ENCODE assay signal across 8 mouse cellular contexts in the genomic region with DNA sequence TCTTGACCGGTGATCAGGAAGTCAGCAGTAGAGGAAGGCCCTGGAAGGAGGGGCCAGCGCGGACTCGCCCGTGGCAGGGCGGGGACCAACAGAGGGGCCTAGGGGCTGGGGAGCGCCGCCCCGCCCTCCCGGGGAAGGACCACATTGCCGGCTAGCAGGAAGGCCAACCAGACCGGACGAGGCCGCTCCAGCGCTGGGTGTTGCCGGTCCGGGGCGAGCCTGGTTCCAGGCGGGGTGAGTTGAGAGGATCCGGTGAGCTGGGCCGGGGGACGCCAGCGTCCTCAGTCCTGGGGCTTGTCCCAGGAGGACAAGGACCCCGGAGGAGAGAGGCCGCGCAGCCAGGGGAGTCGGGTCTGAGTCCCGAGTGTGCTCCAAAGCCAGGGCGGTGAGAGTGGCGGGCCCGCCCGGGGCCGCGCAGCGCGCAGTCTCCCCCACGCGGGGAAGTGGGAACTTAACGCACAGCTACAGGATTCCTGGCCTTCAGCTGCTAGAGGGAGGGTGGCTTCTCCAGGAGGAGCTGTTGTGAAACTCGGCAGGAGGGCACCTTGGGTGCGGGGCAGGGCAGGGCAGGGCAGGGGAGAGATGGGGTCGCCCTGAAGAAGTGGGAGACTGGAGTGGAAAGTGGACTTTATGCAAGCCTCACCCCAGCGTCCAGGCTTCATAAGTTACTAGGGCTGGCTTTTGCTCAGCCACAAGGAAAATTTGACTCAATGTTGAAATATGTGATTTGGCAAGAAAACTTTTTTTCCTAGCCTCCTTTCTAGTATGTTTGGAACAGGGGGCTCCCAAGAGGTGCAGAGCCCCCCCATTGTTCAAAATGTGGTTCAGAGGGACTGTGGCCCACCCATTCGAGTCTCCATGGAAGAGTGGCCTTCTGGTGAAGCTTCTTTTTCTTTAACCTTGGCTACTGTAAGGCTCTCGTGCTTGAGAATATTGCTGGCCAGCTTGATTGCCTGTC. TPM values are rescaled to one million over a fixed set of nuclear protein-coding genes. Genes with fewer than 3 reads are reported as not detected.
A peak's percentile ranks its signal among the peaks of the same experiment; 100 is the strongest.
DNase-seq lines count a peak whose midpoint lies in the region; ATAC-seq and TF ChIP-seq lines count a peak whose summit lies in the region.

No protein-coding gene starts in this region.

- peak; percentile 95 for ATAC-seq in forebrain, embryonic 13.5 days
- ATAC-seq in lung, embryonic 15.5 days (ENCODE audit: borderline replicate concordance, extremely low read depth, low FRiP score, low TSS enrichment), result peak; percentile 97
- peak; percentile 61 for ATAC-seq in neutrophil, adult 5-6 weeks (ENCODE audit: extremely low read depth, insufficient number of reproducible peaks, low FRiP score, poor library complexity, severe bottlenecking)

- no peaks in the 10 kb centered on the region for H3K27me3 ChIP-seq in forebrain, embryonic 13.5 days
- no peaks in the 10 kb centered on the region for H3K27me3 ChIP-seq in lung, embryonic 15.5 days

- intact Hi-C loops in heart, postnatal 10 days (cut with DNase I), result loop anchor here (2.0 to 5.0 kb wide), 3 partner anchors 48 to 393 kb away; partner anchors contain the start of gene Zfp62

- H3K27ac ChIP-seq in ES-E14 (ENCODE audit: insufficient read depth, low read depth, low read length, poor library complexity, severe bottlenecking), result no peak overlapping the region
- H3K27ac ChIP-seq in forebrain, embryonic 13.5 days, result peak overlapping the region; percentile 48; the same call in 1 of the 2 replicates
- H3K27ac ChIP-seq in lung, embryonic 15.5 days, result peak overlapping the region; percentile 96

- H3K4me1 ChIP-seq in ES-E14 (ENCODE audit: control insufficient read depth in 2 of 2, insufficient read depth in 2 of 2, low read length in 2 of 2, poor library complexity in 1 of 2), result peaks cover 4 to 9% of the 10 kb centered on the region in 2 experiments
- H3K4me1 ChIP-seq in forebrain, embryonic 13.5 days, result peaks cover 30% of the 10 kb centered on the region
- peaks cover 57% of the 10 kb centered on the region for H3K4me1 ChIP-seq in lung, embryonic 15.5 days

- in situ Hi-C loops in ES-E14 (cut with MboI; ENCODE audit: low sequenced_read_pairs in 2 of 2, unreplicated experiment in 2 of 2), result loop anchor here in 1 of 2 experiments (25.0 kb wide), 1 partner anchor 388 kb away; the partner anchor contains the start of gene Irgm1

- H3K36me3 ChIP-seq in ES-E14 (ENCODE audit: control insufficient read depth, insufficient read depth, low read length, poor library complexity, severe bottlenecking), result peaks cover 2% of the 10 kb centered on the region; the same call in 1 of the 2 replicates
- peaks cover 29% of the 10 kb centered on the region for H3K36me3 ChIP-seq in forebrain, embryonic 13.5 days (ENCODE audit: poor library complexity, severe bottlenecking)
- H3K36me3 ChIP-seq in lung, embryonic 15.5 days, result peaks cover 23% of the 10 kb centered on the region

- H3K4me3 ChIP-seq in ES-E14 (ENCODE audit: insufficient read depth in 1 of 2, low read depth in 1 of 2, low read length in 2 of 2, poor library complexity in 1 of 2, severe bottlenecking in 1 of 2), result peak overlapping the region; percentile 73 to 75
- H3K4me3 ChIP-seq in forebrain, embryonic 13.5 days, result peak overlapping the region; percentile 63
- peak overlapping the region; percentile 74 for H3K4me3 ChIP-seq in lung, embryonic 15.5 days

- no peak for DNase-seq in ES-E14 (ENCODE audit: low read depth, low spot score)
- peak; percentile 48 for DNase-seq in cerebellum, adult 11 months
- peak; percentile 94 for DNase-seq in heart, postnatal 10 days
- peak; percentile 94 to 95 for DNase-seq in kidney, postnatal 36 days
- DNase-seq in testis, postnatal 14 days (ENCODE audit: low spot score), result peak; percentile 79

- H3K9me3 ChIP-seq in ES-E14 (ENCODE audit: control insufficient read depth, insufficient read depth, low read depth, low read length), result no peaks in the 10 kb centered on the region
- H3K9me3 ChIP-seq in forebrain, embryonic 13.5 days (replicated peaks), result no peaks in the 10 kb centered on the region
- no peaks in the 10 kb centered on the region for H3K9me3 ChIP-seq in lung, embryonic 15.5 days

- WGBS in forebrain, embryonic 13.5 days, result 2% methylated on average over 40 of the region's 45 CpGs
- 3% methylated on average over 45 of the region's 45 CpGs for WGBS in lung, embryonic 15.5 days

- H3K9ac ChIP-seq in ES-E14 (ENCODE audit: insufficient read depth, low read depth, low read length, poor library complexity, severe bottlenecking), result peak overlapping the region; percentile 81
- H3K9ac ChIP-seq in forebrain, embryonic 13.5 days, result peak overlapping the region; percentile 83
- peak overlapping the region; percentile 82 for H3K9ac ChIP-seq in lung, embryonic 15.5 days

- peak overlapping the region; percentile 84 for H3K4me2 ChIP-seq in forebrain, embryonic 13.5 days
- H3K4me2 ChIP-seq in lung, embryonic 15.5 days, result peak overlapping the region; percentile 74

TF ChIP-seq in ES-E14, 5 proteins besides CTCF, POLR2A, EP300 and RAD21:
- TF ChIP-seq ZNF384 (IDR thresholded peaks at IDR 0.05; ENCODE audit: low read depth, low read length) (no peak), CHD2 (IDR thresholded peaks at IDR 0.05; ENCODE audit: low read depth, low read length) (no peak), ZC3H11A (IDR thresholded peaks at IDR 0.05; ENCODE audit: borderline replicate concordance, low read depth, low read length) (no peak), MAFK (IDR thresholded peaks at IDR 0.05; ENCODE audit: insufficient read depth, low read depth, low read length) (no peak), HCFC1 (IDR thresholded peaks at IDR 0.05; ENCODE audit: borderline replicate concordance, insufficient read depth, low read length) (no peak)

RNA-seq across cellular contexts. Expression of gene Mgat1, which starts 6.7 kb away (rescaled TPM):
- total RNA-seq in ES-E14 (2012; rRNA removed), result 43.1 and 54.2 TPM in 2 replicates
- polyA plus RNA-seq in forebrain, embryonic 13.5 days (2015; fragmentation: Nextera tagmentation; extraction: Ambion mirVana), result 25.5 and 30.6 TPM in 2 replicates
- total RNA-seq in heart, postnatal 10 days (2021), result 10 to 100 TPM; 84.4 to 86.9 TPM
- 65.0 and 69.6 TPM in 2 replicates for polyA plus RNA-seq in lung, embryonic 15.5 days (2015; fragmentation: Nextera tagmentation; extraction: Ambion mirVana)
- total RNA-seq in neutrophil, adult 5-6 weeks (2017), result 118 and 134 TPM in 2 replicates

RNA-seq across cellular contexts. Expression of gene Olfr1393, which starts 27.4 kb away (rescaled TPM):
- total RNA-seq in ES-E14 (2012; rRNA removed), result not detected in 2 replicates
- 0.08 and 0.13 TPM in 2 replicates for polyA plus RNA-seq in forebrain, embryonic 13.5 days (2015; fragmentation: Nextera tagmentation; extraction: Ambion mirVana)
- under 1 TPM; 0.17 to 0.35 TPM for total RNA-seq in heart, postnatal 10 days (2021)
- not detected in 2 replicates for polyA plus RNA-seq in lung, embryonic 15.5 days (2015; fragmentation: Nextera tagmentation; extraction: Ambion mirVana)
- total RNA-seq in neutrophil, adult 5-6 weeks (2017), result 0.23 and 0.98 TPM in 2 replicates

RNA-seq across cellular contexts. Expression of gene Olfr1392, which starts 34.4 kb away (rescaled TPM):
- total RNA-seq in ES-E14 (2012; rRNA removed), result not detected in 2 replicates
- polyA plus RNA-seq in forebrain, embryonic 13.5 days (2015; fragmentation: Nextera tagmentation; extraction: Ambion mirVana), result not detected in 2 replicates
- not detected for total RNA-seq in heart, postnatal 10 days (2021)
- not detected in 2 replicates for polyA plus RNA-seq in lung, embryonic 15.5 days (2015; fragmentation: Nextera tagmentation; extraction: Ambion mirVana)
- total RNA-seq in neutrophil, adult 5-6 weeks (2017), result 0.49 and 0.58 TPM in 2 replicates

RNA-seq across cellular contexts. Expression of gene Zfp62, which starts 47.6 kb away (rescaled TPM):
- 25.2 and 28.7 TPM in 2 replicates for total RNA-seq in ES-E14 (2012; rRNA removed)
- 58.5 and 58.6 TPM in 2 replicates for polyA plus RNA-seq in forebrain, embryonic 13.5 days (2015; fragmentation: Nextera tagmentation; extraction: Ambion mirVana)
- total RNA-seq in heart, postnatal 10 days (2021), result 10 to 100 TPM; 30.0 to 39.8 TPM
- 37.6 and 40.3 TPM in 2 replicates for polyA plus RNA-seq in lung, embryonic 15.5 days (2015; fragmentation: Nextera tagmentation; extraction: Ambion mirVana)
- 91.8 and 106 TPM in 2 replicates for total RNA-seq in neutrophil, adult 5-6 weeks (2017)

RNA-seq across cellular contexts. Expression of gene Olfr10, which starts 53.8 kb away (rescaled TPM):
- total RNA-seq in ES-E14 (2012; rRNA removed), result not detected in 2 replicates
- not detected in 2 replicates for polyA plus RNA-seq in forebrain, embryonic 13.5 days (2015; fragmentation: Nextera tagmentation; extraction: Ambion mirVana)
- total RNA-seq in heart, postnatal 10 days (2021), result not detected
- polyA plus RNA-seq in lung, embryonic 15.5 days (2015; fragmentation: Nextera tagmentation; extraction: Ambion mirVana), result not detected in 2 replicates
- total RNA-seq in neutrophil, adult 5-6 weeks (2017), result not detected in 2 replicates
